Mouse (Mus musculus) MEL (cell line): ENCODE measurements around the gene Id1. TPM values are rescaled to one million over a fixed set of nuclear protein-coding genes. Genes with fewer than 3 reads are reported as not detected.

ENCODE experiments used
- DNase-seq: peaks from one replicate; pipeline ENCODE4 v3.0.0; 2011; ENCODE audit warnings: low read depth, low spot score
- H3K27ac ChIP-seq: 2 replicates; pipeline ENCODE4 v1.5.1; 2012; ENCODE audit warnings: low read depth, mild to moderate bottlenecking, control low read depth, low read length, moderate library complexity; ENCODE audit not compliant: control insufficient read depth
- H3K27me3 ChIP-seq, 2 experiments: fragments of 150-350 bp in 1 of 2; sonication (generic) in 1 of 2; 2 replicates each; pipeline ENCODE4 v1.6.1; 2012; ENCODE audit warnings: low read length in 2 of 2, mild to moderate bottlenecking in 2 of 2, improper control_type of control experiment in 1 of 2, moderate library complexity in 1 of 2; ENCODE audit not compliant: insufficient read depth in 2 of 2, control insufficient read depth in 1 of 2
- H3K36me3 ChIP-seq, 2 experiments: 2 replicates each; pipeline ENCODE4 v1.6.1; 2012 to 2014; ENCODE audit warnings: low read length in 2 of 2, improper control_type of control experiment in 1 of 2, inconsistent platforms in 1 of 2, mild to moderate bottlenecking in 1 of 2; ENCODE audit not compliant: insufficient read depth in 2 of 2, control insufficient read depth in 1 of 2
- H3K4me1 ChIP-seq, 2 experiments: fragments of 150-350 bp in 1 of 2; sonication (generic) in 1 of 2; 2 replicates each; pipeline ENCODE4 v1.6.1; 2012; ENCODE audit warnings: low read length in 2 of 2, improper control_type of control experiment in 1 of 2, mild to moderate bottlenecking in 1 of 2; ENCODE audit not compliant: insufficient read depth in 2 of 2, control insufficient read depth in 1 of 2
- H3K4me3 ChIP-seq, 2 experiments: fragments of 150-350 bp in 1 of 2; sonication (generic) in 1 of 2; 2 replicates each; pipeline ENCODE4 v1.5.1; 2012; ENCODE audit warnings: low read depth in 2 of 2, low read length in 2 of 2, mild to moderate bottlenecking in 2 of 2, moderate library complexity in 2 of 2, control low read depth in 1 of 2, improper control_type of control experiment in 1 of 2; ENCODE audit not compliant: control insufficient read depth in 1 of 2, insufficient read depth in 1 of 2
- H3K79me2 ChIP-seq: 2 replicates; pipeline ENCODE4 v1.6.1; 2012; ENCODE audit warnings: mild to moderate bottlenecking, low read length, moderate library complexity; ENCODE audit not compliant: control insufficient read depth, poor library complexity, insufficient read depth
- H3K9ac ChIP-seq: 2 replicates; pipeline ENCODE4 v1.6.1; 2012; ENCODE audit warnings: low read depth, mild to moderate bottlenecking, control low read depth, low read length, moderate library complexity; ENCODE audit not compliant: control insufficient read depth, poor library complexity, severe bottlenecking
- H3K9me3 ChIP-seq: fragments of 150-350 bp; sonication (generic); replicated peaks from 2 replicates; pipeline ENCODE4 v1.6.1; 2012; ENCODE audit warnings: mild to moderate bottlenecking, low read length, improper control_type of control experiment, moderate library complexity; ENCODE audit not compliant: insufficient read depth
- CHD1 ChIP-seq: IDR thresholded peaks from 2 replicates; pipeline ENCODE4 v1.6.1; 2012; ENCODE audit warnings: low read depth, mild to moderate bottlenecking, inconsistent platforms, low read length, improper control_type of control experiment
- EP300 ChIP-seq, 2 experiments: IDR thresholded peaks; 2 replicates each; pipeline ENCODE4 v1.6.1; 2011; ENCODE audit warnings: improper control_type of control experiment in 2 of 2, low read length in 2 of 2, low read depth in 1 of 2, mild to moderate bottlenecking in 1 of 2
- ETS1 ChIP-seq: IDR thresholded peaks from 2 replicates; pipeline ENCODE4 v1.6.1; 2012; ENCODE audit warnings: low read depth, mild to moderate bottlenecking, inconsistent platforms, low read length, improper control_type of control experiment, moderate library complexity
- GABPA ChIP-seq: IDR thresholded peaks from 2 replicates; pipeline ENCODE4 v1.6.1; 2012; ENCODE audit warnings: low read depth, mild to moderate bottlenecking, inconsistent platforms, low read length, improper control_type of control experiment, moderate library complexity
- GATA1 ChIP-seq: IDR thresholded peaks from 2 replicates; pipeline ENCODE4 v1.6.1; 2011; ENCODE audit warnings: low read depth, low read length, improper control_type of control experiment
- MAFK ChIP-seq: IDR thresholded peaks from 2 replicates; pipeline ENCODE4 v1.6.1; 2011; ENCODE audit warnings: low read depth, mild to moderate bottlenecking, low read length, improper control_type of control experiment, borderline replicate concordance
- MXI1 ChIP-seq: IDR thresholded peaks from 2 replicates; pipeline ENCODE4 v1.6.1; 2011; ENCODE audit warnings: mild to moderate bottlenecking, low read depth, low read length, improper control_type of control experiment
- NRF1 ChIP-seq: IDR thresholded peaks from 2 replicates; pipeline ENCODE4 v1.6.1; 2014; ENCODE audit warnings: low read depth, mild to moderate bottlenecking, inconsistent platforms, low read length, improper control_type of control experiment, moderate library complexity; ENCODE audit not compliant: poor library complexity, insufficient read depth, severe bottlenecking
- POLR2AphosphoS2 ChIP-seq: IDR thresholded peaks from 2 replicates; pipeline ENCODE4 v1.6.1; 2011; ENCODE audit warnings: low read length, improper control_type of control experiment
- POLR2AphosphoS5 ChIP-seq: IDR thresholded peaks from 2 replicates; pipeline ENCODE4 v1.6.1; 2012; ENCODE audit warnings: low read depth, borderline replicate concordance, mild to moderate bottlenecking, inconsistent platforms, low read length, moderate library complexity, mixed read lengths
- SIN3A ChIP-seq: IDR thresholded peaks from 2 replicates; pipeline ENCODE4 v1.6.1; 2012; ENCODE audit warnings: low read length, improper control_type of control experiment, inconsistent platforms
- TCF12 ChIP-seq: IDR thresholded peaks from 2 replicates; pipeline ENCODE4 v1.6.1; 2014; ENCODE audit warnings: low read depth, mild to moderate bottlenecking, inconsistent platforms, low read length, improper control_type of control experiment, moderate library complexity
- UBTF ChIP-seq: IDR thresholded peaks from 2 replicates; pipeline ENCODE4 v1.6.1; 2012; ENCODE audit warnings: low read depth, mild to moderate bottlenecking, inconsistent platforms, low read length, improper control_type of control experiment, moderate library complexity, borderline replicate concordance; ENCODE audit not compliant: insufficient read depth
- ZC3H11A ChIP-seq: IDR thresholded peaks from 2 replicates; pipeline ENCODE4 v1.6.1; 2012; ENCODE audit warnings: low read depth, mild to moderate bottlenecking, inconsistent platforms, low read length, improper control_type of control experiment
- ZKSCAN1 ChIP-seq: IDR thresholded peaks from 2 replicates; pipeline ENCODE4 v1.6.1; 2012; ENCODE audit warnings: low read depth, mild to moderate bottlenecking, inconsistent platforms, low read length, improper control_type of control experiment, moderate library complexity
- ZMIZ1 ChIP-seq: IDR thresholded peaks from 2 replicates; pipeline ENCODE4 v1.6.1; 2012; ENCODE audit warnings: low read depth, mild to moderate bottlenecking, inconsistent platforms, low read length, improper control_type of control experiment, moderate library complexity
- ZNF384 ChIP-seq: IDR thresholded peaks from 2 replicates; pipeline ENCODE4 v1.6.1; 2012; ENCODE audit warnings: low read depth, mild to moderate bottlenecking, inconsistent platforms, low read length, improper control_type of control experiment
- polyA plus RNA-seq, 2 experiments: library from polyadenylated mRNA; stranded (reverse) in 1 of 2; unstranded in 1 of 2; fragments of >175 nt in 1 of 2; fragments of >200 nt in 1 of 2; gene quantifications; 2 replicates each; pipeline versions ENCODE4 v1.2.1 to v1.2.4; 2012; ENCODE audit warnings: low replicate concordance in 2 of 2, low read depth in 1 of 2; ENCODE audit not compliant: insufficient read length in 2 of 2, insufficient read depth in 1 of 2, missing spikeins in 1 of 2
- total RNA-seq: library from RNA; depleted of rRNA; stranded (reverse); fragments of 300-350 nt; gene quantifications from 2 replicates; pipeline ENCODE4 v1.2.3, GENCODE M21; 2012

Id1 gene
- total and polyA plus RNA-seq, 3 experiments: 102 to 486 TPM; not detected in 1

GRCm38 (mm10) chr2:152771571-152771970 lies 35.5 kb downstream of the Id1 start:
- H3K79me2 ChIP-seq: no peaks in the 10 kb centered on the region
- peaks cover 0 to 16% of the 10 kb centered on the region in 2 experiments; a peak in 2 of 4 replicates for H3K36me3 ChIP-seq
- no peak overlapping the region for H3K9ac ChIP-seq
- peak; percentile 38 for DNase-seq
- no peak overlapping the region for H3K27ac ChIP-seq
- H3K27me3 ChIP-seq: no peaks in the 10 kb centered on the region
- H3K4me1 ChIP-seq: peaks cover 5 to 34% of the 10 kb centered on the region in 2 experiments
- H3K4me3 ChIP-seq: no peak overlapping the region
- H3K9me3 ChIP-seq: no peaks in the 10 kb centered on the region
- TF ChIP-seq POLR2AphosphoS2 (no peak), TCF12 (no peak), UBTF (no peak), ZKSCAN1 (no peak), EP300 (IDR thresholded peaks at IDR 0.05; ENCODE audit: low read depth in 1 of 2, low read length in 2 of 2) (peak in 1 of 2 experiments; percentile 61; a peak in 2 of 4 replicates), ZMIZ1 (no peak), ZNF384 (no peak), GABPA (no peak), MXI1 (no peak), GATA1 (peak; percentile 42; the same call in 1 of the 2 replicates), SIN3A (0 out of 2 replicates have a peak, but pooled peaks have one; percentile 8)

DNA sequence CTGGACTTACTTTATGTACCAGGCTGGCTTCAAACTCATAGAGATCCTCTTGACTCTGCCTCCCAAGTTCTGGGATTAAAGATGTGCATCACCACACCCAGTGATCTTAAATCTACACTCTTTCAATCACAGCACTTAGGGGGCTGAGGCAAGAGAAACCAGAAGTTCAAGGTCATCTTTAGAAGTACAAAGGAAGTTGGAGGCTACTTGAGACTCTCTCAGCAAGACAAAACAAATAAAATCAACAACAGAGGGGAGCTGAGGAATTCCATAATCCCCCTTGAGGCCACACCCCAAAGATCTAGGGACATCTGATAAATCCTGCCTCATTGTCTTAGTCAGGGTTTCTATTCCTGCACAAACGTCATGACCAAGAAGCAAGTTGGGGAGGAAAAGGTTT lies 36.2 kb downstream of the Id1 start:
- Histone ChIP-seq H3K27me3 (no peaks in the 10 kb centered on the region), H3K4me3 (no peak overlapping the region), H3K27ac (no peak overlapping the region), H3K4me1 (peaks cover 5 to 29% of the 10 kb centered on the region in 2 experiments), H3K79me2 (no peaks in the 10 kb centered on the region), H3K36me3 (peaks cover 0 to 12% of the 10 kb centered on the region in 2 experiments; a peak in 2 of 4 replicates), H3K9ac (no peak overlapping the region), H3K9me3 (no peaks in the 10 kb centered on the region)
- TF ChIP-seq CHD1: no peak
- TF ChIP-seq POLR2AphosphoS5: no peak
- no peak for TF ChIP-seq NRF1
- TF ChIP-seq ETS1: no peak
- TF ChIP-seq MAFK: no peak
- no peak for TF ChIP-seq ZC3H11A
- TF ChIP-seq UBTF: no peak
- DNase-seq: no peak
